Mouse (Mus musculus): ENCODE measurements around the gene Cald1.

GRCm38 (mm10) chr6:34624536-34624935, 26.2 kb downstream of the Cald1 start:
- TF ChIP-seq CTCF (IDR thresholded peaks at IDR 0.05; ENCODE audit: control insufficient read depth, insufficient read depth, low read length) (no peak), POLR2A (IDR thresholded peaks at IDR 0.05; ENCODE audit: borderline replicate concordance, control insufficient read depth, low read depth, low read length) (no peak)
